Mouse (Mus musculus) brain, embryonic 14.5 days (tissue): Measurements from ENCODE around the gene Olfr1100.

Experiments
- CTCF ChIP-seq: fragments of 200-500 bp; IDR thresholded peaks from 2 replicates; pipeline ENCODE4 v1.5.1; 2012; ENCODE audit warnings: inconsistent platforms, mild to moderate bottlenecking, moderate library complexity, borderline replicate concordance; ENCODE audit not compliant: insufficient read depth, insufficient read length; ENCODE audit errors: extremely low read depth
- POLR2A ChIP-seq: fragments of 200-500 bp; IDR thresholded peaks from 2 replicates; pipeline ENCODE4 v1.6.1; 2012; ENCODE audit warnings: mild to moderate bottlenecking, inconsistent platforms, borderline replicate concordance; ENCODE audit not compliant: poor library complexity, insufficient read depth, insufficient read length, severe bottlenecking; ENCODE audit errors: extremely low read depth

DNA sequence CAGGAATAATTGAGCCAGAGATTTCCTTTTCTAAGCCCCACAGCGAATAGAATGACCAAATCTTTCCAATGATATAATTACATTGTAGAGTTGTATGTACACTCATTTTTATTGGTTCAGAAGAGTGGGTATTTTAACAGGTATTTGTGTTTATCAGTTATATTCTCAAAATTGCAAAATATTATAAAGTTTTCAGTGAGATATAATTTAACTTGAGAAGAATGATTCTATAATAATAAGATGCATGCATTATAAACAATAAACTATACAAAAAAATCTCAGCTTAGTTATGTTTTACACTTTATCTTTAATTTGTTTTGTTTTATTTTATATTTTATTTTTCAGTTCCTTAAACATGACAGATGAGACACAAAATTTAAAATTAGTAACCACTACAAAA is 19.2 kb downstream of the Olfr1100 start, which contains the start of gene Olfr1099:
- TF ChIP-seq POLR2A (no peak), CTCF (no peak)
